Mouse (Mus musculus) cerebellum, adult 8-10 months (tissue): ENCODE data around the gene Glra2.
A peak's percentile ranks its signal among the peaks of the same experiment; 100 is the strongest.
"Not testable (repeated sequence)": the region's sequence is repeated elsewhere in the genome, so short reads cannot be mapped to it uniquely, and the experiment has no call there.

Source experiments
- DNase-seq: peaks from one replicate; pipeline ENCODE4 v3.0.0; 2022

Gene Glra2

DNA sequence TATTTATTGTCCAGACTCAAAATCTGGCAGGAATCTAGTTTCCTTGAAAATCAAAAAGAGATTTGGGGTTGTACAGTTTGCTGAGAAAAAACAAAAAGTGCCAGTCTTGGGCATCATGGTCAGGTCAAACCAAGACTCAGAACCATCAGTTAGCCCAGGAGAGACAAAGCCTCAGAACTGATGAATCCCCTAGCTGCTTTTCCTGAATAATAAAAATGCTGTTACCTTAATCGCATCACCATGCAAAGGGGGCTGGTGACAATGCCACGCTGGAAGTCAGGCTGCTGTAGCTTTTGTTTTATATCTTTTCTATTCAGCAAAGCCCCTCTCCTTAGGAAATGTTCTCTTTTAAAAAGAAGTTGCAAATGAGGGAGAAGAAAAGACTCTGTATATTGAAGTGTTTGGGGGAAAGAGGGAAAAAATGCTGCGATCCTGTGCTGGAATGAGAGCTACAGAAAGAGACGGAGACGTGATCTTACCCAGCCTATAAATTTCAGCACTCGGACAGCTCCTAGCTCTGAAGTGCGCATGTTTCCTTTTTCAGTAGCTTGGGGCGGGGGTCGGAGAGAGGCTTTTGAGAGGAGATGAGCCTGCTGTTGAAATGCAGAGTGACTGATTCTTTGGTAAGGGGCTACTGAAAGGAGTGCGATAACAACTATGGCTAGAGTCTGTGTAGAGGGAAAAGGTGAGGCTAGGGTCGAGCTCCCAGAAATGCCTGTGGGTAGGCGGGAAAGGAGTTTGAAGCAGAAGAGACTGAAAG, at the start of gene Glra2:
Gene Glra2, minus strand, starts transcription at position 455 of the 760 bp plus-strand sequence.
- no peak for DNase-seq

DNA sequence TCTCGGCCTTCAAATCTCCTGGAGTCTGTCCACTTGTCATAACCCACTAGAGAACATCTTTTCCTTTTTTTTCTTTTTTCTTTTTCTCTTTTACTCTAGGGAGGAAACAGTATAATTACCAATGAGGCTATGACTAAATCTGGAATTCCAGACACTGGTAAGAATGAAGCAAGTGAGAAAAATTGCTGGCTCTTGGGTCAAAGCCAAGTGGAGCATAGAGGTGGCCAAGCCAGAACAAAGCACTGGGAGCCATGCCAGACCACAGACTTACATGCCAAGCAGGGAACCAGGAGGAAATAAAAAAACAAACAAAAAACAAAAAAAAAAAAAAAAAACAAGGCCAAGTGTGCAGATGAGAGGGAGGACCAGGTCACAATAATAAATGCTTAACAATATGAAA, 35.6 kb upstream of the Glra2 start:
- peak; percentile 64 for DNase-seq

DNA sequence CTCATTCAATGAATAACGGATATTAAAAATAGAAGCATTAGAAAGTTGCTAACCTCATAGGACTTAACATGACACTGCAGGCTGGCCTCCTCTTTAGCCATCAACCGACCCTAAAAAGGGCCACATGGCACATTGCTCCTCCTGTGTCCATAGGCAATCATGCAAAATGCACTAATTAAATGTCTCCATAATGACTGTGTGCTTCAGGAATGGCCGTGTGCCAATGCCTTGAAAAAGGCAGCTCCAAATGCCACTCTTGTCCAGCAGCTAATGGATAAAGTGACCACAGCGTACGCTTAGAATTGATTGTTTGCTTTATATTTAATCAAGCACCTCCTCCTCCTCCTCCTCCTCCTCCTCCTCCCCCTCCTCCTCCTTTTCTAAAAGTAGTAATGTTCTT, 17.4 kb upstream of the Glra2 start:
- DNase-seq = no peak

DNA sequence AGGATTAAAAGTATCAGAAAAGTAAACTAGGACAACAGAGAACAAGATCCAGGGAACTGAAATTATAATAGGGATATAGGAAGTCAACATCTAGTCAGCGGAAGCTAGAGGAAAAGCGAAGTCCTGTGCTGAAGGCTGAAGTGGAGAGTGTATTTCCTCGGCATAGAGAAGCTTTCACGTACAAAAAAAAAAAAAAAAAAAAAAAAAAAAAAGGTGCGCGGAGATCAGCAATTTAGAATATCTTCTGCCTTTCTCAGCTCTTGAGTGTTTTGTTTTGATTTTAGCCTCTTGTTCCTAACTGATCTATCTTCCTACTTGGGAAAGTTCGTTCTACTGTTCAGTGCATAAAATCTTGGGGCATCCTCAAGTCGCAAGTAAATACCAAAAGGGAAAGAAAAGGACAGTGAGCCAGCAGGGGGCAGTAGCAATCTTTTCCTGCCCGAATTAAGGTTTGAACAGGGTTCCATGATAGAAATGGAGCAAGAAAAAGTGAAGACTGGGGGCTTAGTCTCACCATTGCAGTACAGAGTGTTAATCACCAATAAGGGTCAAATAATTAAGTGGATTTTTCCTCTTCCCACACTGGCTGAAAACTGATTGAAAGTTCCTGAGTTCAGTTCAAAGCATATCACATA, 623 bp upstream of the Glra2 start:
- peak; percentile 38 for DNase-seq

DNA sequence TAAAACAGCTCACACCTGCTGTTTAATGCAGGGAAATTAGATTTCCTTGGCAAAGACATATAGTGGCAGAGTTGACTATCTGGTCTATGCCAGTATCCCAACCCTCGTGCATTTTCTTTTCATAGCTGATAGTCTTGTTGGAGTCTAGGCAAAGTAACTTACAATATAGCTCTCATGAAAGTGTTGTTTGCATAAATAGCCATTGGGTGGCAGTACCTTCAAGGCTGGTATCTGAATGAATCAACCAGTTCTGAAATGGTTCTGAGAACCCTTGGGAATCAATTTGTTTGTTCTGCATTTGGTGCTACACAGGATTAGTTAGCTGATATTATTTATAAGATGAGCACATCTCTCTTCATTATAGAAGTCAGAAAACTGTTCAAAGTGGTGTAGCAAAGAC, 133.6 kb downstream of the Glra2 start:
- DNase-seq = peak; percentile 1

GRCm38 (mm10) chrX:165191170-165191569, 136.0 kb downstream of the Glra2 start:
- no peak for DNase-seq

GRCm38 (mm10) chrX:165182948-165183347, 144.2 kb downstream of the Glra2 start:
- DNase-seq = not testable (repeated sequence)

DNA sequence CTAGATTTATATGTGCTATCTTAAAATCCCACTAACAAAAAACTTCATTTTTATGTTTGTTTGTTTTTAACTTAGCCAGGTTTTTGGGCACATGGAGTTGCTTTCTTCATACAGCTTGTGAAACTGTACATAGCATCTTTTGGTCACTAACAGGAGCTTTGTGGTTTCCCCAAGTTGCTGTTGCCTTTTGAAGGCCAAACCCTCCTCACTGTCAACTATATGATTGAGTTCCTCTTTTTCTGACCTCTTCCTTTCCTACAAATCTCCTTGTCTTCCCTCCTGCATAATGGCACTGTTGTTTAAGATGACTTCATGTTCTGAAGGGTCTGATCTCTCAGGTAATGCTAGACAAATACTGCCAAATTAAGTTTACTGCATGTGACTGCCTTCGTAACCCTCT, 170.6 kb downstream of the Glra2 start:
- no peak for DNase-seq

DNA sequence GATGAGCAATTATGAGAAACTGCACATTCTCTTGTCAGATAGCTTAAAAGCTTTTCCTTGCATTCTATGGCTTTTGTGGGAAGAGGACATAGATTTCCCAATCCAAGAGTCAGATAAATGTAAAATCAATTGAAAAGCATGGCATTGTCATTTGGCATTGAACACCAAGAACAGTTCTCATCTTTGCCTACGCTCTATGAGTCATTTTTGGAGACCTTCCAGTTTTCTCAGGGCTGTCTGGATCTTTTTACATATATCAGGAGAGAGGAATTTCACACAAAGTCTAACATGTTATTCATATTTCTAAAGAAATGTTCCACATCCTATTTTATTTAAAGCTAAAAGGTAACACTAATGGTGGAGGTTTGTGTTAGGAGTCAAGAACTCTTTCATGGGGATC, 223.0 kb downstream of the Glra2 start:
- DNase-seq = no peak
